Mouse (Mus musculus) frontal cortex, postnatal 36 days (tissue): ENCODE data around the gene Ermard.

ENCODE experiments used
- DNase-seq, 2 experiments: peaks; one replicate each; pipeline ENCODE4 v3.0.0; 2022; ENCODE audit warnings: low spot score in 2 of 2

Ermard gene

DNA sequence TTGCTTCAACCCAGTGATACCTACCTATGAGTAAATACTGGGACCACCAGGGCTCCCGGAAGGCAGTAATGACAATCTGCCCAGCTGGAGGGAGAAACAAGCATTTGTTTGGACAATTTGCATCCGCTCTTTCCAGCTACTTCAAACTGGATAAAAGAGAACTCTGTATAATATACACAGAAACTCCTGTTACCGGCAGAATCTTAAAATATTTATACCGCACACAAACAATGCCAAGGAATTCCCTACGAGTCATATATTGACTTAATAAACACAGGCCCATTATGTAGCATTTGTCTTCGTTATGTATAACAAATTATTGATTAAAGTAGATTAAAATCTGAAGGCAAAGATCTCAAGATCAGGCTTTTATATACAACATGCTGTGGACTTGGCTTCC, 79.6 kb downstream of the Ermard start:
- no peak for DNase-seq

DNA sequence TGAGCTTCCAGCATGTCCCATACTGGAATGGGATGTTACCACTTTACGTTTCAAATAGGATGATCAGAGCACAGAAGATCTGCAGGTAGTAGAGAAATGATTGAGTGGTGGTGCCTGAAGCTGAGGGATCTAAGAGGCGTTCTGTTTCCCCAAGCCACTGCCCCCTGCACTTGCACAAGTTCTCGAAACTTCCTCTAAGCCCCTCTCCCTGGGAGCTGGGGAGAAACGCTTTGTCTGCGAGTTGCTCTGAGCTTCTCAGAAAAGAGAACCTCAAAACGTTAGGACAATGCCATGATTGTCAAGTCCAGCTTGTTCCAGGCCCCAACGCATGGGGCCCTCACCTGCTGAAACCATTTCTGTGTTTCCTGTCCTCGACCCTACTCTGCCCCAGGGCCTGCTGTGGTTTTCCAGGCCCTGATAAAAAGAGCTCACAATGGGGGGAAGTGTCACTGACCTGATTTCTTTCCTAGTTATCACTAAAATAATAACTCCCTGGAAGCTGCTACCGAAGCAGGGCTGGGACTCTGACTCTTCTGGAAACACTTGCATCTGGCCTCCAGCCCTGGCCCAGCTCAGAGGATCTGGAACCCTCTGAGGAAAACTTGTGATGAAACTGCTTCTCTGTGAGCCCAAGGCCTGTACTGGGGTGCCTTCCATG, 88.8 kb downstream of the Ermard start:
- no peak for DNase-seq

DNA sequence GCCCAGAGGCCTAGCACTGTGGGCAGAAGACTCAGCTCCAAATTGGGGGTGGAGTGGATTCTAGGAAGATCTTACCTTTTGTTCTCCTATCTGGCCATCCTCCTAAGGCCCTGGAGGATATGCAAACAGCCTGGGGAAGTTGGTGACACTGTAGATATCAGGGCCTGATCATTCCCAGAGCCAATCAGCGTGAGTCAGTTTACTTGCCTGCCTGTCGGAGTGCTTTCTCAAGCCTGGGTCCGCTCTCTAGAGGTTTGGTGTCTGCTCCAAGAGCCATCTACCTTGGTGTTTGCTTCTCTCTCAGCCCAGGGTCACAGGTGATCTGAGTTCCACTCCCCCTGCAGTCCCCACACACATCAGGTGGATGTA, 89.3 kb downstream of the Ermard start:
- DNase-seq = no peak

DNA sequence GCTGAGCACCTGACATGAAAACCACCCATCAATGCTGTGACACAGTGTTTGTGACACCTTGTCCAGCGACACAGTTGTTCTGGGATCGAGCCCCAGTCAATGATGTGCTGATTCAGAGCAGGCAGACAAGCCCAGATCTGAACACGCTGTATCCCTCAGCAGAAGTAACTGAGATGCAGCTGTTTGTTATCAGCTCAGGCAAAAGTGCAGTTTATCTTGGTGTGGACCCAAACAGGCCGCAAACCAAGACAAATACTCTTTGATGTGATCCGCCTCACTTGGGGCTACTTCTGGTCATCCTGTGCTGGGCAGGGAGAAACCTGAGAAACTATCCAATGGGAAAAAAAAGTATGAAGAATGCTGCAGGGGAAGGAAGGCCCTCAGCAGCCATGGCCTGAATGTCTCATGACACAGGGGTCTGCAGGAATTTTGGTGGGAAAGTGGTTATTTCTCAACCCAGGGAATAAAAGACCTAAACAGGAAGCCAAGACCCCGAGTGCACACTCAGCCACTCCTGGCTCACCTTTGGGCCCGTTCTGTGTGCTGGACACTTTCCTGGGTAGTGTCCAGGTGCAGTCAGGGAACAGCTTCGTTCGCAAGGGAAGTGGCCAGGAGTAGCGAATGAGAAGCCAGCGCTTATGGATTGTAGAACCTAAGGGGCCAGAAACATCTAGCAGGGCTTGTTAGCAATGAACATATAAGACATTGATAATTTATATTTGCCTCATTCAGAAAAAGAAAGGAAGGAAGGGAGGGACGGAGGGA, 94.1 kb downstream of the Ermard start:
- DNase-seq = no peak

DNA sequence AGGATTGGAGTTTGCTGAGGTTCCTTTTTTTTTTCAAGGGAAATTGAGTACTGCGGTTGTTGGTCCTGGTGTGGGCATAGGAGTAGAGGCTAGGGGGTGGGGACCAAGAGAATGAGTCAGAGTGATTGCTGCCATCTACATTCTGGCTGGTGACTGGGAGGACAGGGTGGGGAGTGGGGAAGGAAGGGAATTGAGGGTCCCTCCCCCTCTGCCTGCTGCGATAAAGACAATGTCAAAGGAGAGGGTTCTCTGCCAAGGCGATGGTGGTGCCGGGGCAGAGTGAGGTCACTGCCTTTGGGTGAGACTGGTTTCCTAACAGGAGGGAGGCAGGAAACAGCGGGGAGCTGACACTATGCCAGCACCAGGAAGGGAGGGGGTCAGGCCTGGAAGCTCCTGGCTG, 96.4 kb downstream of the Ermard start:
- DNase-seq = no peak
